Mouse (Mus musculus) frontal cortex, adult (tissue): ENCODE data around the gene Rasgrp4.
"Not testable (repeated sequence)": the region's sequence is repeated elsewhere in the genome, so short reads cannot be mapped to it uniquely, and the experiment has no call there.

Experiments used
- ATAC-seq: cut with Nextera tagmentation; 2 replicates; pipeline ENCODE4 v1.9.2; 2017; ENCODE audit warnings: mild to moderate bottlenecking, moderate library complexity, mixed read lengths; ENCODE audit not compliant: low TSS enrichment

Gene Rasgrp4

GRCm38 (mm10) chr7:29178106-29178505, 43.5 kb downstream of the Rasgrp4 start:
- no peak for ATAC-seq

GRCm38 (mm10) chr7:29179323-29179722, 44.7 kb downstream of the Rasgrp4 start:
- no peak for ATAC-seq

- peak; percentile 99 for ATAC-seq
Measured at GRCm38 (mm10) chr7:29180077-29180853, 45.6 kb downstream of the Rasgrp4 start, which contains the start of gene Psmd8. Gene Psmd8, minus strand, starts transcription at chr7:29180701.

DNA sequence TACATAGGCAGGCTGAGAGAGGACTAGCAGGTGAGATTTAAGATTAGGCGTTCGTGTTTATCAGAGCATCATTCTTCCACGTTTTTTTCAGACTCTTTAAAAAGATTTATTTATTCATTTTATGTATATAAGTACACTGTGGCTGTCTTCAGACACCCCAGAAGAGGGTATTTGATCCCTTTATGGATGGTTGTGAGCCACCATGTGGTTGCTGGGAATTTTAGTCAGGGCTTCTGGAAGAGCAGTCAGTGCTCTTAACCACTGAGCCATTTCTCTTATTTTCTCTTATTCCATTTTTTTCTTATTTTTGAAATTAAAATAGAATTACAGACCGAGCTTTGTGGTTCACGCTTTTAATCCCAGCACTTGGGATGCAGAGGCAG, 46.2 kb downstream of the Rasgrp4 start:
- no peak for ATAC-seq

DNA sequence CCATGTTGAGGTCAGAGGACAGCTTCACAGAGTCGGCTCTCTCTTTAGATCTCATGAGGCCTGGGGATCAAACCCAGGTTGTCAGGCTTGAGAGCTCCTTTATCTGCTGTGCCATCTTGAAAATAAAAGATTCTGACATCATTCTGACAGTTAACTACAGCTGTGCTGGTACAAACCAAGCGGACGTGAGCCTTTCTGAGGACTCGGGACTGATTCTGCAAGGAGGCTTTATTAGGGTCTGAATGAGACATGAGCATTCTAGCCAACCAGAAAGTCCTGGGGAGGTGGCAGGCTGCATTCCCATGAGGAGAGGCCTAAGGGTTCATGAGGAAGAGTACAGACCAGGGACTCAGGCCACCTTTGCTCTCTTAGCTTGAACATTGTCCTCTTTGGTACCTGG, 46.7 kb downstream of the Rasgrp4 start:
- ATAC-seq, result not testable (repeated sequence)

GRCm38 (mm10) chr7:29194230-29194629, 59.6 kb downstream of the Rasgrp4 start:
- ATAC-seq, result not testable (repeated sequence)

DNA sequence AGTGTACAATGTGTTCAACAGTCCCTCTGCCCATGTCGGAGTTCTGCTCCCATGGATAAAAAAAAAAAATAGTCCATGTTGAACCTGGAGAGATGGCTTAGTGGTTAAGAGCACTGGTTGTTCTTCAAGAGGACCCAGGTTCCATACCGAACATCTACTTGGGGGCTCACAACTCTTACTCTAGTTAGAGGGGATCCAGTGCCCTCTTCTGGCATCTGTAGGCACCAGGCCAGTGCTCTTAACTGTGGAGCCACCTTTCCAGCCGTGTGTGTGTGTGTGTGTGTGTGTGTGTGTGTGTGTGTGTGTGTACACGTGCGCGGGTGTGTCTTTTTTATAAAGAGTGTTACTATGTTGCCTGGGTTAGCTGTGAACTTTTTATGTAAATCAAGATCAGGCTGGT, 67.9 kb downstream of the Rasgrp4 start:
- ATAC-seq, result no peak
